Mouse (Mus musculus) hindbrain, embryonic 11.5 days (tissue): ENCODE measurements at regions not wholly inside any gene's neighbourhood (a gene's known extent, or its start where the extent isn't known, plus 50 kb on each side); places are given as distances from the start of the nearest gene placed in this dataset.

ENCODE experiments used
- ATAC-seq: fragments of 200-750 bp; cut with Nextera tagmentation; 2 replicates; pipeline ENCODE4 v1.8.0; 2017; ENCODE audit warnings: mild to moderate bottlenecking, moderate TSS enrichment, moderate library complexity; ENCODE audit not compliant: low FRiP score
- DNase-seq: peaks from one replicate; pipeline ENCODE4 v3.0.0-alpha.2; 2015; ENCODE audit warnings: low spot score
- H3K27ac ChIP-seq: fragments of 300-500 bp; sonication (generic); 2 replicates; pipeline ENCODE4 v1.5.1; 2014; ENCODE audit warnings: mild to moderate bottlenecking, low read depth, low read length
- H3K27me3 ChIP-seq: fragments of 300-500 bp; sonication (generic); 2 replicates; pipeline ENCODE4 v1.6.1; 2014; ENCODE audit warnings: mild to moderate bottlenecking, low read length, moderate library complexity, mixed read lengths; ENCODE audit not compliant: control insufficient read depth, insufficient read depth
- H3K36me3 ChIP-seq: fragments of 300-500 bp; sonication (generic); 2 replicates; pipeline ENCODE4 v1.6.1; 2014; ENCODE audit warnings: mild to moderate bottlenecking, low read length, moderate library complexity, mixed read lengths; ENCODE audit not compliant: control insufficient read depth, insufficient read depth
- H3K4me1 ChIP-seq: fragments of 300-500 bp; sonication (generic); replicated peaks from 2 replicates; pipeline ENCODE4 v1.6.1; 2014; ENCODE audit warnings: low read length, mixed read lengths; ENCODE audit not compliant: control insufficient read depth, insufficient read depth
- H3K4me2 ChIP-seq: fragments of 300-500 bp; sonication (generic); replicated peaks from 2 replicates; pipeline ENCODE4 v1.6.1; 2014; ENCODE audit warnings: mild to moderate bottlenecking, low read depth, low read length
- H3K4me3 ChIP-seq: fragments of 300-500 bp; sonication (generic); 2 replicates; pipeline ENCODE4 v1.5.1; 2014; ENCODE audit warnings: low read depth, low read length
- H3K9ac ChIP-seq: fragments of 300-500 bp; sonication (generic); 2 replicates; pipeline ENCODE4 v1.6.1; 2014; ENCODE audit warnings: low read depth, low read length
- H3K9me3 ChIP-seq: fragments of 300-500 bp; sonication (generic); 2 replicates; pipeline ENCODE4 v1.6.1; 2016; ENCODE audit warnings: low read length; ENCODE audit not compliant: control insufficient read depth
- WGBS: fragments of 180-500 bp; shearing (Covaris S2); extraction: QIAGEN DNeasy Blood & Tissue Kit; methylation state at CpG from one replicate; pipeline ENCODE4 v1.1.7; 2014; 5-methylcytosine and 5-hydroxymethylcytosine counted together

GRCm38 (mm10) chr8:98797445-98797844 is 618.8 kb downstream of the Cdh8 start:
- 80% methylated on average over 2 of the region's 2 CpGs for WGBS
- no peak overlapping the region for H3K9ac ChIP-seq
- no peak overlapping the region for H3K27ac ChIP-seq
- no peaks in the 10 kb centered on the region for H3K4me1 ChIP-seq
- no peaks in the 10 kb centered on the region for H3K9me3 ChIP-seq
- no peak for DNase-seq
- no peak overlapping the region for H3K4me2 ChIP-seq
- H3K36me3 ChIP-seq: no peaks in the 10 kb centered on the region
- no peaks in the 10 kb centered on the region for H3K27me3 ChIP-seq
- no peak overlapping the region for H3K4me3 ChIP-seq
- no peak for ATAC-seq

GRCm38 (mm10) chr8:98767036-98767435 is 649.2 kb downstream of the Cdh8 start:
- DNase-seq: no peak
- no peaks in the 10 kb centered on the region for H3K4me1 ChIP-seq
- no peak overlapping the region for H3K27ac ChIP-seq
- H3K27me3 ChIP-seq: no peaks in the 10 kb centered on the region
- no peak overlapping the region for H3K4me2 ChIP-seq
- no peaks in the 10 kb centered on the region for H3K9me3 ChIP-seq
- ATAC-seq: no peak
- no peak overlapping the region for H3K4me3 ChIP-seq
- no peaks in the 10 kb centered on the region for H3K36me3 ChIP-seq
- H3K9ac ChIP-seq: no peak overlapping the region

GRCm38 (mm10) chr8:98756596-98756995 is 659.7 kb downstream of the Cdh8 start:
- Histone ChIP-seq H3K27ac (no peak overlapping the region), H3K4me2 (no peak overlapping the region), H3K9me3 (no peaks in the 10 kb centered on the region), H3K4me1 (no peaks in the 10 kb centered on the region), H3K9ac (no peak overlapping the region), H3K36me3 (no peaks in the 10 kb centered on the region), H3K4me3 (no peak overlapping the region), H3K27me3 (no peaks in the 10 kb centered on the region)
- ATAC-seq (no peak), DNase-seq (no peak)

GRCm38 (mm10) chr8:98755795-98756194 is 660.5 kb downstream of the Cdh8 start:
- Histone ChIP-seq H3K27ac (no peak overlapping the region), H3K9ac (no peak overlapping the region), H3K4me1 (no peaks in the 10 kb centered on the region), H3K4me2 (no peak overlapping the region), H3K36me3 (no peaks in the 10 kb centered on the region), H3K9me3 (no peaks in the 10 kb centered on the region), H3K4me3 (no peak overlapping the region), H3K27me3 (no peaks in the 10 kb centered on the region)
- 78% methylated on average over 2 of the region's 2 CpGs for WGBS
- DNase-seq (no peak), ATAC-seq (no peak)

- no peaks in the 10 kb centered on the region for H3K27me3 ChIP-seq
- H3K9ac ChIP-seq: no peak overlapping the region
- no peaks in the 10 kb centered on the region for H3K4me1 ChIP-seq
- no peak overlapping the region for H3K4me3 ChIP-seq
- H3K27ac ChIP-seq: no peak overlapping the region
- 20% methylated on average over 6 of the region's 6 CpGs for WGBS
- no peaks in the 10 kb centered on the region for H3K36me3 ChIP-seq
- DNase-seq (peak; percentile 48), ATAC-seq (peak; percentile 88)
- H3K9me3 ChIP-seq: no peaks in the 10 kb centered on the region
- H3K4me2 ChIP-seq: no peak overlapping the region
These were observed 663.9 kb downstream of the Cdh8 start for GRCm38 (mm10) chr8:98752367-98752766.

- H3K27me3 ChIP-seq: no peaks in the 10 kb centered on the region
- no peaks in the 10 kb centered on the region for H3K9me3 ChIP-seq
- no peak overlapping the region for H3K4me2 ChIP-seq
- H3K4me3 ChIP-seq: no peak overlapping the region
- 93% methylated on average over 1 of the region's 1 CpGs for WGBS
- ATAC-seq: no peak
- no peaks in the 10 kb centered on the region for H3K36me3 ChIP-seq
- H3K27ac ChIP-seq: no peak overlapping the region
- no peak overlapping the region for H3K9ac ChIP-seq
- no peak for DNase-seq
- H3K4me1 ChIP-seq: no peaks in the 10 kb centered on the region
These were observed 708.5 kb downstream of the Cdh8 start for GRCm38 (mm10) chr8:98707753-98708152.

- H3K4me3 ChIP-seq: no peak overlapping the region
- H3K9me3 ChIP-seq: no peaks in the 10 kb centered on the region
- WGBS: 53% methylated on average over 4 of the region's 4 CpGs
- ATAC-seq (no peak), DNase-seq (peak; percentile 3)
- H3K4me1 ChIP-seq: no peaks in the 10 kb centered on the region
- no peak overlapping the region for H3K9ac ChIP-seq
- no peaks in the 10 kb centered on the region for H3K36me3 ChIP-seq
- H3K4me2 ChIP-seq: no peak overlapping the region
- H3K27ac ChIP-seq: no peak overlapping the region
- no peaks in the 10 kb centered on the region for H3K27me3 ChIP-seq
These were observed 710.1 kb downstream of the Cdh8 start for GRCm38 (mm10) chr8:98706122-98706521.

GRCm38 (mm10) chr8:98685195-98685594 is 731.1 kb downstream of the Cdh8 start:
- WGBS: 96% methylated on average over 9 of the region's 9 CpGs
- H3K9ac ChIP-seq: no peak overlapping the region
- H3K4me1 ChIP-seq: no peaks in the 10 kb centered on the region
- no peaks in the 10 kb centered on the region for H3K27me3 ChIP-seq
- H3K9me3 ChIP-seq: no peaks in the 10 kb centered on the region
- no peaks in the 10 kb centered on the region for H3K36me3 ChIP-seq
- no peak overlapping the region for H3K4me3 ChIP-seq
- DNase-seq (no peak), ATAC-seq (no peak)
- no peak overlapping the region for H3K4me2 ChIP-seq
- no peak overlapping the region for H3K27ac ChIP-seq

GRCm38 (mm10) chr8:98684531-98684930 is 731.7 kb downstream of the Cdh8 start:
- WGBS: 90% methylated on average over 6 of the region's 6 CpGs
- no peaks in the 10 kb centered on the region for H3K4me1 ChIP-seq

More at GRCm38 (mm10) chr8:98684531-98684930, 731.7 kb downstream of the Cdh8 start:
- H3K9ac ChIP-seq: no peak overlapping the region
- no peaks in the 10 kb centered on the region for H3K27me3 ChIP-seq
- H3K27ac ChIP-seq: no peak overlapping the region
- H3K9me3 ChIP-seq: no peaks in the 10 kb centered on the region
- no peak overlapping the region for H3K4me2 ChIP-seq
- no peaks in the 10 kb centered on the region for H3K36me3 ChIP-seq
- DNase-seq (no peak), ATAC-seq (no peak)
- H3K4me3 ChIP-seq: no peak overlapping the region
